Mouse (Mus musculus) fibroblast of lung, adult 2 months (primary cell): ENCODE measurements around the gene Cct8.

Experiments used
- DNase-seq: peaks from one replicate; pipeline ENCODE4 v3.0.0-alpha.2; 2011; ENCODE audit warnings: low read depth

Cct8 gene

GRCm38 (mm10) chr16:87445110-87445509 lies 50.6 kb downstream of the Cct8 start:
- no peak for DNase-seq

GRCm38 (mm10) chr16:87444071-87444470 lies 51.6 kb downstream of the Cct8 start:
- no peak for DNase-seq

- DNase-seq: no peak
Observed at GRCm38 (mm10) chr16:87443245-87443644, 52.4 kb downstream of the Cct8 start.

- no peak for DNase-seq
Observed at GRCm38 (mm10) chr16:87442291-87442690, 53.4 kb downstream of the Cct8 start.

GRCm38 (mm10) chr16:87441089-87441488 lies 54.6 kb downstream of the Cct8 start:
- no peak for DNase-seq

- peak; percentile 89 for DNase-seq
Observed at GRCm38 (mm10) chr16:87440184-87440686, 55.4 kb downstream of the Cct8 start, which contains the start of gene Rwdd2b. TSS of gene Rwdd2b (minus strand) at chr16:87440573.

GRCm38 (mm10) chr16:87438697-87439096 lies 57.0 kb downstream of the Cct8 start:
- DNase-seq: no peak

GRCm38 (mm10) chr16:87437096-87437495 lies 58.6 kb downstream of the Cct8 start:
- no peak for DNase-seq

- no peak for DNase-seq
Observed at GRCm38 (mm10) chr16:87435411-87436205, 60.1 kb downstream of the Cct8 start.

GRCm38 (mm10) chr16:87434946-87435345 lies 60.7 kb downstream of the Cct8 start:
- no peak for DNase-seq

- no peak for DNase-seq
Observed at GRCm38 (mm10) chr16:87434266-87434665, 61.4 kb downstream of the Cct8 start.
